Mouse (Mus musculus) gastrocnemius, postnatal 14 days (tissue): ENCODE data around the gene Lrrc28. TPM values are rescaled to one million over a fixed set of nuclear protein-coding genes. Genes with fewer than 3 reads are reported as not detected.

Source experiments
- DNase-seq: peaks from one replicate; pipeline ENCODE4 v3.0.0; 2021; ENCODE audit warnings: mixed read lengths
- intact Hi-C: fragments of 180-260 bp; cut with DNase I; formaldehyde crosslinking; loops from one replicate; pipeline ENCODE4 v1.15.1; 2025; ENCODE audit warnings: low total_unique reads
- total RNA-seq, 2 experiments: library from RNA; stranded (reverse); gene quantifications; 2 replicates each; pipeline ENCODE4 v1.2.3; 2021

Gene Lrrc28
- total RNA-seq, 2 experiments from 2014 or later: 13.4 to 16.3 TPM

DNA sequence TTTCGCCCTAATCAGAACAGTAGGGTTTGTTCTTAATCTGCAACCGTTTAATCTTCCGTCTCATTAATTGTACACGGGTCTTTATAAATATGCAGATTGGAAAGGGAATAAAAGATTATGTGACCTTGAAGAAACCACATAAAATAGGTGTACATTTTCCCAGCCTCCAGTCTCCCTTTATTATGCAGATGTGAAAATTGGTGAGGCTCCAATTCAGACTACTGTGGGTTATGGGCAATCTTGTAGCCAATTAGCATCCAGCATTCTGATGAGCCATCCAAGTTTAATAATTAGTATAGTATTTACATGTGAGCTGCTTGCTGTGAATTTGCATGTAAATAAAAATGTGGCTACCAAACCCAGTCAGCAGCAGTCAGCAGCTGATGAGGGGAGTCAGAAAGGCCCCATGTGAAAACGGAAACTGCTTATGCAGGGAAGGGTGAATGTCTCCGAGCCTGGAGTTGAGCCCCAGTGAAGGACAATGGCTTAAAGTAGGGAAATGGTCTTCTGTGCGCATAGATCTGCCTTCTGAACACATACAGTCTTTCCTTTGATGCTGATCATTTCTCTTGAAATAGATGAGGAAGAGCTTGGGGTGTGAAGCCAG is 176.2 kb downstream of the Lrrc28 start:
- no peak for DNase-seq
- intact Hi-C loops: no loop called here

DNA sequence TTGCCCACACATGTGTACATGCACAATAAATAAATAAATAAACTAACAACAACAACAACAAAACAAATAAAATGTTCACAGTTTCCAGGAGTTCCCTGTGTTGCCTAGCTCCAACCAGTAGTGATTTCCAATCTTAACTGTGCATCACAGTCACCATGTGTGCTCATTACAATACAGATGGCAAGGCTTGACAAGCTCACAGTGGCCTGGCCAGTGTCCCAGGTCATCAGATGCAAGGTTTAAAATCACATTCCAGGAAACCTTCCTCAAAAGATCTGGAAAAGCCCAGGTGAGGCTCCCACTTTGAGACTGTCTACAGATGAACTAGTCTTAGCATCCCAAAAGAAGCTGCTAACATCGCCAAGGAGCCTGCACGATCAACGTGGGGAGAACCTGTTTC is 176.9 kb downstream of the Lrrc28 start:
- intact Hi-C loops: no loop called here
- DNase-seq: no peak

DNA sequence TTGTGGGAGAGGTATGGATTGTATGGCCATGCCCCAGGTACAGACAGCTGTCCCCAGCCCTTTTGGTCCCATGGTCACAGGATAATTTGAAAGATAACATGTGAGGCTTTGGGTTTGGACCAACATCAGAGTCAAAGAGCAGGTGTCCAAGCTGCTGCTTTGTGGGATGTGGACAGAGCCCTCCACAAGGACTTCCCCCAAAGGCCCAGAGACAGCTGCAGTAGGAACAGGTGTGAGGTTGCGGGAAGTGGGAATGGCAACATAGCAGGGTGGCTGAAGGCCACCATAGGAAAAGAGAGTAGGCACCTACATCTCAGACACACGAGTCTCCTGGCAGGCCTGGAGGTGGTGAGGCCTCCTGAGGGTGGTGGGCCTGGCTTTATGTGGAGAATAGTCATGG is 178.7 kb downstream of the Lrrc28 start:
- intact Hi-C loops: no loop called here
- no peak for DNase-seq

DNA sequence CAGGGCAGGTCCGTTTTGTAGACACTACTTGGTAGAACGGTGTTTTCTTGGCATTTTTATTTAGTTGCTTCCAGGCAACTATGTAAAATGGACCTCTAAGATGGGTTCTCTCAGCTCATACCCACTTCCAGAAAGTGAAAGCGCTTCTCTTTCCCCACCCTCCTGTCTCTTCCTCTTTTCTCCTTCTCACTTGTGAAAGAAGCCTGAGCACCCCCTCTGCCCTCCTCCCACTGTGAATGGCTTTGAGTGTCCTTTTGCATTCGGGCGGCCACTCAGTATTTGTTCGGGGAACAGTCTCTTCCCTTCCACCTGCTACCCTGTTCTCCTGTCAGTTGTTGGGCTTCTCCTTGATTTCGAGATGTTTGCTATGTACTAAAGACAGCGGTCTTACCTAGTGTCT is 180.4 kb downstream of the Lrrc28 start:
- intact Hi-C loops: no loop called here
- DNase-seq: no peak

DNA sequence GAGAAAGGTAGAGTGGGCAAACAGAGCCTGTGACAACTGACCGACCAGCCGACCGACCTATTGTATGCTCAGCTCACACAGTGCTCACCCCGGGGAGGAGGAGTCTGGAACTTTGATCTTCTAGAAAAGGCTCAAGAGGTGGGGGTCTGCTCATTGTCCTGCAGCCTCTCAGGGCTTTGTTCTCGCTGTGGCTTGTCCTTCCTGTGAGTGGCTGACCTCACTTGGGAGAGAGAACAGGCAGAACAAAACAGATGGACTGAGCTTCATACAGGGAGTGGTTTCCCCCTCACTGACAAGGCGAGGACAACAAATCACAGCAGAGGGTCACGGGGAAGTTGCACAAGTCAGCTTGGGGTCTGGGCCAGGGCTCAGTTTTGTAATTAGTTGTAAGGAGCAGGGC is 181.5 kb downstream of the Lrrc28 start:
- intact Hi-C loops: no loop called here
- no peak for DNase-seq

Other genes with a start within 250 kb of the Lrrc28 start
- 10 to 100 TPM; 19.9 to 22.0 TPM for gene Ttc23, start 2.1 kb upstream of the Lrrc28 start, total RNA-seq
- gene Synm, start 114.5 kb upstream of the Lrrc28 start, total RNA-seq: 100 to 1,000 TPM; 100 to 120 TPM